8 mouse cellular contexts compared by ENCODE assay signal in genomic region chr11:50174111-50174729, GRCm38 (mm10). TPM values are rescaled to one million over a fixed set of nuclear protein-coding genes. Genes with fewer than 3 reads are reported as not detected.
DNase-seq lines count a peak whose midpoint lies in the region; ATAC-seq and TF ChIP-seq lines count a peak whose summit lies in the region.
"Not testable (repeated sequence)": the region's sequence is repeated elsewhere in the genome, so short reads cannot be mapped to it uniquely, and the experiment has no call there.

TSS of gene Mrnip (plus strand) at chr11:50174444.

- not testable (repeated sequence) for H3K27me3 ChIP-seq in C2C12 (ENCODE audit: control insufficient read depth, insufficient read depth, insufficient read length); forebrain, embryonic 14.5 days (replicated peaks; ENCODE audit: control insufficient read depth, insufficient read depth, low read length); hindbrain, embryonic 10.5 days (ENCODE audit: insufficient read depth, poor library complexity, severe bottlenecking); limb, embryonic 14.5 days (ENCODE audit: control insufficient read depth, insufficient read depth, low read length); megakaryocyte, embryonic 14.5 days (replicated peaks)

- not testable (repeated sequence) for H3K79me2 ChIP-seq in C2C12 (ENCODE audit: control insufficient read depth, insufficient read depth)

- H3K4me1 ChIP-seq in forebrain, embryonic 14.5 days (ENCODE audit: control insufficient read depth, insufficient read depth, low read length); limb, embryonic 14.5 days (ENCODE audit: control insufficient read depth, insufficient read depth, low read length): not testable (repeated sequence)
- H3K4me1 ChIP-seq in hindbrain, embryonic 10.5 days (replicated peaks), result peaks cover 11% of the 10 kb centered on the region
- peaks cover 59% of the 10 kb centered on the region for H3K4me1 ChIP-seq in megakaryocyte, embryonic 14.5 days

- H3K79me3 ChIP-seq in C2C12 (ENCODE audit: low read depth), result not testable (repeated sequence)

- H3ac ChIP-seq in C2C12 (ENCODE audit: control insufficient read depth, insufficient read length, low read depth), result peak within 1 kb of the TSS; percentile 85

- not testable (repeated sequence) for TF ChIP-seq CTCF in C2C12 (IDR thresholded peaks at IDR 0.05; ENCODE audit: control insufficient read depth, insufficient read depth, insufficient read length)

- not testable (repeated sequence) for H3K36me3 ChIP-seq in C2C12 (ENCODE audit: control insufficient read depth, insufficient read depth)
- peaks cover 48% of the 10 kb centered on the region for H3K36me3 ChIP-seq in forebrain, embryonic 14.5 days (ENCODE audit: control insufficient read depth, insufficient read depth, low read length)
- peaks cover 53% of the 10 kb centered on the region for H3K36me3 ChIP-seq in hindbrain, embryonic 10.5 days
- peaks cover 30% of the 10 kb centered on the region for H3K36me3 ChIP-seq in limb, embryonic 14.5 days (ENCODE audit: control insufficient read depth, insufficient read depth, low read length)
- H3K36me3 ChIP-seq in megakaryocyte, embryonic 14.5 days (replicated peaks; ENCODE audit: low read length), result peaks cover 58% of the 10 kb centered on the region

- not testable (repeated sequence) for H3K9me3 ChIP-seq in forebrain, embryonic 14.5 days (replicated peaks; ENCODE audit: control insufficient read depth, low read length); hindbrain, embryonic 10.5 days; limb, embryonic 14.5 days (ENCODE audit: control insufficient read depth, low read length); megakaryocyte, embryonic 14.5 days

- TF ChIP-seq POLR2A in limb, embryonic 14.5 days (IDR thresholded peaks at IDR 0.05; ENCODE audit: borderline replicate concordance, extremely low read depth, insufficient read depth, insufficient read length), result not testable (repeated sequence)

- H3K27ac ChIP-seq in forebrain, embryonic 14.5 days (ENCODE audit: low read depth, low read length), result peak within 1 kb of the TSS; percentile 80
- H3K27ac ChIP-seq in hindbrain, embryonic 10.5 days, result peak within 1 kb of the TSS; percentile 89
- H3K27ac ChIP-seq in limb, embryonic 14.5 days (replicated peaks; ENCODE audit: low read depth, low read length), result not testable (repeated sequence)

- not testable (repeated sequence) for DNase-seq in forebrain, embryonic 14.5 days (ENCODE audit: low spot score); hindbrain, embryonic 10.5 days (ENCODE audit: low spot score); layer of hippocampus, adult 18-20 months (ENCODE audit: low spot score in 2 of 2)
- DNase-seq in limb, embryonic 14.5 days (ENCODE audit: low spot score), result peak; percentile 8
- peak; percentile 33 to 51 for DNase-seq in right cerebral cortex, postnatal 10 days (ENCODE audit: low spot score in 2 of 2)

- peak within 1 kb of the TSS; percentile 81 for H3K4me2 ChIP-seq in forebrain, embryonic 14.5 days (ENCODE audit: low read length)
- peak within 1 kb of the TSS; percentile 56 for H3K4me2 ChIP-seq in limb, embryonic 14.5 days (replicated peaks; ENCODE audit: low read depth, low read length, severe bottlenecking)

- peak within 1 kb of the TSS; percentile 73 for H3K9ac ChIP-seq in forebrain, embryonic 14.5 days (ENCODE audit: low read length)
- peak within 1 kb of the TSS; percentile 66 for H3K9ac ChIP-seq in limb, embryonic 14.5 days (ENCODE audit: low read depth, low read length, severe bottlenecking)

- peak within 1 kb of the TSS; percentile 64 for H3K4me3 ChIP-seq in C2C12 (ENCODE audit: insufficient read depth, poor library complexity, severe bottlenecking)
- peak within 1 kb of the TSS; percentile 66 for H3K4me3 ChIP-seq in forebrain, embryonic 14.5 days (ENCODE audit: low read depth, low read length)
- H3K4me3 ChIP-seq in hindbrain, embryonic 10.5 days, result peak within 1 kb of the TSS; percentile 75
- H3K4me3 ChIP-seq in limb, embryonic 14.5 days (replicated peaks; ENCODE audit: low read length), result peak within 1 kb of the TSS; percentile 58
- peak within 1 kb of the TSS; percentile 96 for H3K4me3 ChIP-seq in megakaryocyte, embryonic 14.5 days (replicated peaks)

- 6% methylated on average over 19 of the region's 19 CpGs for WGBS in forebrain, embryonic 14.5 days
- 5% methylated on average over 19 of the region's 19 CpGs for WGBS in hindbrain, embryonic 10.5 days
- WGBS in limb, embryonic 14.5 days, result 5% methylated on average over 19 of the region's 19 CpGs

- ATAC-seq in cerebellum, adult (ENCODE audit: insufficient number of reproducible peaks, low FRiP score, low TSS enrichment), result peak; percentile 16; the same call in 1 of the 2 replicates
- peak; percentile 56 for ATAC-seq in forebrain, embryonic 14.5 days
- ATAC-seq in limb, embryonic 14.5 days (ENCODE audit: low FRiP score, low read depth), result peak; percentile 16

RNA-seq across cellular contexts. Expression of gene Mrnip, which starts in this region (rescaled TPM):
- 4.7 TPM for polyA plus RNA-seq in C2C12 (2012; fragmentation: generic; extraction: Trizol)
- 34.5 and 41.5 TPM in 2 replicates for polyA plus RNA-seq in forebrain, embryonic 14.5 days (2014; fragmentation: Nextera tagmentation; extraction: Ambion mirVana)
- polyA plus RNA-seq in hindbrain, embryonic 10.5 days (2016; fragmentation: Nextera tagmentation; extraction: Ambion mirVana), result 23.1 and 26.1 TPM in 2 replicates
- 10 to 100 TPM; 14.1 to 15.7 TPM for total RNA-seq in layer of hippocampus, adult 18-20 months (2021)
- 17.6 and 18.0 TPM in 2 replicates for polyA plus RNA-seq in limb, embryonic 14.5 days (2012; rRNA removed)
- 16.8 and 17.2 TPM in 2 replicates for polyA plus RNA-seq in limb, embryonic 14.5 days (2014; fragmentation: Nextera tagmentation; extraction: Ambion mirVana)
- polyA plus RNA-seq in megakaryocyte, embryonic 14.5 days (2012; ENCODE audit: insufficient read depth, low replicate concordance), result 3.7 TPM in 1 of 2 replicates, not detected in the other
